Mouse (Mus musculus): Measurements from ENCODE around the gene Unc45a. TPM values are rescaled to one million over a fixed set of nuclear protein-coding genes. Genes with fewer than 3 reads are reported as not detected.

The Unc45a gene
- polyA plus RNA-seq, 1 experiment from 2014 or later: 34.7 TPM

DNA sequence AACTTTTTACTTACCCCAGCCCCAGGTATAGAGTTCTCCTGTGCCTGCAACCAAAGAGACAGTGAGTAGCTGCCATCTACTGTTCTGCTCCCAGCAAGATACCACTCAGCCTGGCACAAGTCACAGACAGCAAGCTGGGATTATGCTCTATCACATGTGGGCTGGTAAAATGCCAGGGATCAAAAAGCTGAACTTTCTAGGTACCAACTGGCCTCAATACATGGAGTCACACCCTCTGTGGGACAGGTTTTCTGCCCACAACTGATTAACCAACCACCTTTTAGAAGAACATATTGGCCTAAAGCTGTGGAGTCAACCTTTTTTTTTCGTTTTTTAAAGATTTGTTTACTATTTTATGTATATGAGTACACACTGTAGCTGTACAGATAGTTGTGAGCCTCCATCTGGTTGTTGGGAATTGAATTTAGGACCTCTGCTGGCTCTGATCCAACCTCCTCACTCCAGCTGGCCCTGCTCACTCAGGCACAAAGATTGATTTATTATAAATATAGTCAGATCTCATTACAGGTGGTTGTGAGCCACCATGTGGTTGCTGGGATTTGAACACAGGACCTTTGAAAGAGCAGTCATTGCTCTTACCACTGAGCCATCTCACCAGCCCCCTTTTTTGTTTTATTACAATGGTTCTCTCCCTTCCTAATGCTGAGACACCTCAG, 23.2 kb downstream of the Unc45a start:
- no peak overlapping the region for H3K4me2 ChIP-seq (ENCODE audit: low read depth, severe bottlenecking)
- ATAC-seq (ENCODE audit: insufficient number of reproducible peaks, low FRiP score, low TSS enrichment, low read depth): no peak
- no peaks in the 10 kb centered on the region for H3K27me3 ChIP-seq (ENCODE audit: control insufficient read depth, insufficient read depth, low read length)
- 70% methylated on average over 1 of the region's 1 CpGs for WGBS
- H3K4me3 ChIP-seq (ENCODE audit: low read depth, low read length): no peak overlapping the region
- no peaks in the 10 kb centered on the region for H3K4me1 ChIP-seq (ENCODE audit: control insufficient read depth, insufficient read depth, low read length)
- peaks cover 21% of the 10 kb centered on the region for H3K36me3 ChIP-seq (ENCODE audit: control insufficient read depth, insufficient read depth, low read length)
- no peaks in the 10 kb centered on the region for H3K9me3 ChIP-seq (ENCODE audit: control insufficient read depth, low read length)
- DNase-seq (ENCODE audit: low spot score): no peak
- H3K9ac ChIP-seq (ENCODE audit: low read length): no peak overlapping the region
- no peak overlapping the region for H3K27ac ChIP-seq (replicated peaks; ENCODE audit: low read depth, low read length)

DNA sequence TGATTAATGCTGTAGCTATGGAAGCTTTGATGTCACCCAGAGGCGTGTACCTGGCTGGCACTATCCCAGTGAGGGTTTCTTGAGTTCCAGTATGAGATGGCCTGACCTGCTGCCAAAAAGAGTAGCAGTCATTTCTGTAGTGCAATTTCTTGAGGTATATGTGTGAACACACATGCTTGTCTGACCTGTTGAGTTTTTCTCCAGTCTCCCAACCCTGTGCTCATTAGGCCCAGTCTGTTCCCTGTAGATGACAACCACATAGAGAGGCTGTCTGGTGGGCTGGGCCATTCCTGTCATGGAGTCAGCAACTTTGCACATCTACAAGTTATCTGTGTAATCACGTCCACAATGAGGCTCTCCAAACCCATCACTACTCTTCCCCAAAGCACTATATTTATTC, 25.1 kb downstream of the Unc45a start:
- ATAC-seq (ENCODE audit: insufficient number of reproducible peaks, low FRiP score, low TSS enrichment, low read depth) (no peak), DNase-seq (ENCODE audit: low spot score) (no peak)
- Histone ChIP-seq H3K4me2 (ENCODE audit: low read depth, severe bottlenecking) (no peak overlapping the region), H3K27me3 (ENCODE audit: control insufficient read depth, insufficient read depth, low read length) (no peaks in the 10 kb centered on the region), H3K36me3 (ENCODE audit: control insufficient read depth, insufficient read depth, low read length) (peaks cover 27% of the 10 kb centered on the region), H3K4me3 (ENCODE audit: low read depth, low read length) (no peak overlapping the region), H3K9me3 (ENCODE audit: control insufficient read depth, low read length) (no peaks in the 10 kb centered on the region), H3K9ac (ENCODE audit: low read length) (no peak overlapping the region), H3K4me1 (ENCODE audit: control insufficient read depth, insufficient read depth, low read length) (no peaks in the 10 kb centered on the region), H3K27ac (replicated peaks; ENCODE audit: low read depth, low read length) (no peak overlapping the region)
- 84% methylated on average over 2 of the region's 2 CpGs for WGBS

DNA sequence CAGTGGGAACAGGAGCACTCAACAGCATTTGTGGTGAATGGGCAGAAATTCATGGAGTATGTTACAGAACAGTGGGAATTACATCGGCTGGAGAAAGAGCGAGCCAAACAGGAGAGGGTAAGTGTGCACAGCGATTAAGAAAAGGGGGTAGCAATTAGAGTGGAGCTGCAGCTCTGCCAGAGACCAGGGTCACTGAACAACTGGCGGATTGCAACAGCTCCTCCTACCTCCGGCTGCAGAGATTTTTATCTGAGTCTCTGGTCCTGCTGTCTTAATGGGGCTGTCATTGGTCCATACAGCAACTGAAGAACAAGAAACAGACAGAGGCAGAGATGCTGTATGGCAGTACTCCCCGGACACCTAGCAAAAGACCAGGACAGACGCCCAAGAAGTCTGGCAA, 30.0 kb downstream of the Unc45a start:
- ATAC-seq (ENCODE audit: insufficient number of reproducible peaks, low FRiP score, low TSS enrichment, low read depth): no peak
- WGBS: 83% methylated on average over 7 of the region's 7 CpGs
- Histone ChIP-seq H3K36me3 (ENCODE audit: control insufficient read depth, insufficient read depth, low read length) (peaks cover 40% of the 10 kb centered on the region), H3K4me3 (ENCODE audit: low read depth, low read length) (no peak overlapping the region), H3K9me3 (ENCODE audit: control insufficient read depth, low read length) (no peaks in the 10 kb centered on the region), H3K9ac (ENCODE audit: low read length) (no peak overlapping the region), H3K4me2 (ENCODE audit: low read depth, severe bottlenecking) (no peak overlapping the region), H3K27ac (replicated peaks; ENCODE audit: low read depth, low read length) (no peak overlapping the region), H3K4me1 (ENCODE audit: control insufficient read depth, insufficient read depth, low read length) (no peaks in the 10 kb centered on the region), H3K27me3 (ENCODE audit: control insufficient read depth, insufficient read depth, low read length) (no peaks in the 10 kb centered on the region)
- no peak for DNase-seq (ENCODE audit: low spot score)

- ATAC-seq (ENCODE audit: insufficient number of reproducible peaks, low FRiP score, low TSS enrichment, low read depth) (no peak), DNase-seq (ENCODE audit: low spot score) (no peak)
- H3K27ac ChIP-seq (replicated peaks; ENCODE audit: low read depth, low read length): no peak overlapping the region
- peaks cover 34% of the 10 kb centered on the region for H3K36me3 ChIP-seq (ENCODE audit: control insufficient read depth, insufficient read depth, low read length)
- no peak overlapping the region for H3K4me3 ChIP-seq (ENCODE audit: low read depth, low read length)
- H3K4me2 ChIP-seq (ENCODE audit: low read depth, severe bottlenecking): no peak overlapping the region
- no peaks in the 10 kb centered on the region for H3K9me3 ChIP-seq (ENCODE audit: control insufficient read depth, low read length)
- H3K27me3 ChIP-seq (ENCODE audit: control insufficient read depth, insufficient read depth, low read length): no peaks in the 10 kb centered on the region
- no peaks in the 10 kb centered on the region for H3K4me1 ChIP-seq (ENCODE audit: control insufficient read depth, insufficient read depth, low read length)
- H3K9ac ChIP-seq (ENCODE audit: low read length): no peak overlapping the region
- WGBS: 88% methylated on average over 3 of the region's 3 CpGs
Observed at GRCm38 (mm10) chr7:80307766-80308165, 33.0 kb downstream of the Unc45a start.

DNA sequence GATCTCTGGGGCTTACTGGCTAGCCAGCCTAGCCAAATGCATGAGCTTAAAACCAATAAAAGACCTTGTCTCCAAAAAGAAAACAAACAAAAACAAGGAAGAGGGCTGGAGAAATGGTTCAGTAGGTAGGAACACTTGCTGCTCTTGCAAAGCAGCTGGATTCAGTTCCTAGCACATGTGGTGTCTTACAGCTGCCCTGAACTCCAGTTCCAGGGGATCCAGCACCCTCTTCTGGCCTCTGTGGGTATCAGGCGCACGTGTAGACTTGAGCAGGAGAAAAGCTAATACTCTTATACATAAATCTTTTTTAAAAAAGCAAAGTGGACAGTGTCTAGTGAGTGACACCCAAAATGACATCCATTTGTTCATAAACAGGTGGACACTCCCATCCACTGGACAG, 39.3 kb downstream of the Unc45a start:
- no peaks in the 10 kb centered on the region for H3K4me1 ChIP-seq (ENCODE audit: control insufficient read depth, insufficient read depth, low read length)
- no peaks in the 10 kb centered on the region for H3K9me3 ChIP-seq (ENCODE audit: control insufficient read depth, low read length)
- WGBS: 83% methylated on average over 2 of the region's 2 CpGs
- no peak overlapping the region for H3K27ac ChIP-seq (replicated peaks; ENCODE audit: low read depth, low read length)
- H3K9ac ChIP-seq (ENCODE audit: low read length): no peak overlapping the region
- no peak overlapping the region for H3K4me3 ChIP-seq (ENCODE audit: low read depth, low read length)
- peaks cover 22% of the 10 kb centered on the region for H3K36me3 ChIP-seq (ENCODE audit: control insufficient read depth, insufficient read depth, low read length)
- ATAC-seq (ENCODE audit: insufficient number of reproducible peaks, low FRiP score, low TSS enrichment, low read depth): no peak
- no peak for DNase-seq (ENCODE audit: low spot score)
- no peak overlapping the region for H3K4me2 ChIP-seq (ENCODE audit: low read depth, severe bottlenecking)
- no peaks in the 10 kb centered on the region for H3K27me3 ChIP-seq (ENCODE audit: control insufficient read depth, insufficient read depth, low read length)

- no peak for ATAC-seq (ENCODE audit: insufficient number of reproducible peaks, low FRiP score, low TSS enrichment, low read depth)
- peaks cover 14% of the 10 kb centered on the region for H3K36me3 ChIP-seq (ENCODE audit: control insufficient read depth, insufficient read depth, low read length)
Observed at GRCm38 (mm10) chr7:80299568-80299967, 41.2 kb downstream of the Unc45a start.

GRCm38 (mm10) chr7:80298754-80299153, 42.1 kb downstream of the Unc45a start:
- DNase-seq (ENCODE audit: low spot score): no peak
- Histone ChIP-seq H3K9ac (ENCODE audit: low read length) (no peak overlapping the region), H3K27ac (replicated peaks; ENCODE audit: low read depth, low read length) (no peak overlapping the region), H3K4me3 (ENCODE audit: low read depth, low read length) (no peak overlapping the region), H3K27me3 (ENCODE audit: control insufficient read depth, insufficient read depth, low read length) (no peaks in the 10 kb centered on the region), H3K9me3 (ENCODE audit: control insufficient read depth, low read length) (no peaks in the 10 kb centered on the region), H3K4me2 (ENCODE audit: low read depth, severe bottlenecking) (no peak overlapping the region), H3K36me3 (ENCODE audit: control insufficient read depth, insufficient read depth, low read length) (peaks cover 14% of the 10 kb centered on the region), H3K4me1 (ENCODE audit: control insufficient read depth, insufficient read depth, low read length) (no peaks in the 10 kb centered on the region)
- 93% methylated on average over 4 of the region's 4 CpGs for WGBS
- ATAC-seq (ENCODE audit: insufficient number of reproducible peaks, low FRiP score, low TSS enrichment, low read depth): no peak

More at GRCm38 (mm10) chr7:80299568-80299967, 41.2 kb downstream of the Unc45a start:
- Histone ChIP-seq H3K27me3 (ENCODE audit: control insufficient read depth, insufficient read depth, low read length) (no peaks in the 10 kb centered on the region), H3K9me3 (ENCODE audit: control insufficient read depth, low read length) (no peaks in the 10 kb centered on the region), H3K4me2 (ENCODE audit: low read depth, severe bottlenecking) (no peak overlapping the region), H3K9ac (ENCODE audit: low read length) (no peak overlapping the region), H3K4me3 (ENCODE audit: low read depth, low read length) (no peak overlapping the region), H3K4me1 (ENCODE audit: control insufficient read depth, insufficient read depth, low read length) (no peaks in the 10 kb centered on the region), H3K27ac (replicated peaks; ENCODE audit: low read depth, low read length) (no peak overlapping the region)
- WGBS: 92% methylated on average over 3 of the region's 3 CpGs
- no peak for DNase-seq (ENCODE audit: low spot score)

DNA sequence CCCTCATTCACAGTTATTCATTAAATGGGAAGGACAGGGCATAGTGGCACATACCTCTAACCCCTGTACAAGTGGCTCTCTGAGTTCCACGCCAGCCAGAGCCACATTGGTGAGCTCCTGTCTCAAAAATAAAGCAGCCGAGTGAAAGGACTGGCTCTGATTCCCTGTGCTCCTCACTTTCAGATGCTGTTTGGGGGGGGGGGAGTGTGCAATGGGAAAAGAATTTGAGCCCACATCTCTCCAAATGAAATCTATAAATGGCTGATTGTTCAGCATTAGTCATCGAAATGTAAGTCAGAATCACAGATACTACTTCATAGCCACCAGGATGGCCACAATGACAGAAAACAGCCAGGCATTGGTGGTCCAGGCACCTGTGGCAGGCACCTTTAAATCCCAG, 43.8 kb downstream of the Unc45a start:
- no peak for DNase-seq (ENCODE audit: low spot score)
- H3K9ac ChIP-seq (ENCODE audit: low read length): no peak overlapping the region
- H3K4me1 ChIP-seq (ENCODE audit: control insufficient read depth, insufficient read depth, low read length): no peaks in the 10 kb centered on the region
- peaks cover 7% of the 10 kb centered on the region for H3K36me3 ChIP-seq (ENCODE audit: control insufficient read depth, insufficient read depth, low read length)
- no peak overlapping the region for H3K27ac ChIP-seq (replicated peaks; ENCODE audit: low read depth, low read length)
- H3K4me2 ChIP-seq (ENCODE audit: low read depth, severe bottlenecking): no peak overlapping the region
- no peak for ATAC-seq (ENCODE audit: insufficient number of reproducible peaks, low FRiP score, low TSS enrichment, low read depth)
- H3K9me3 ChIP-seq (ENCODE audit: control insufficient read depth, low read length): no peaks in the 10 kb centered on the region
- no peaks in the 10 kb centered on the region for H3K27me3 ChIP-seq (ENCODE audit: control insufficient read depth, insufficient read depth, low read length)
- H3K4me3 ChIP-seq (ENCODE audit: low read depth, low read length): no peak overlapping the region
- WGBS: 94% methylated on average over 3 of the region's 3 CpGs

DNA sequence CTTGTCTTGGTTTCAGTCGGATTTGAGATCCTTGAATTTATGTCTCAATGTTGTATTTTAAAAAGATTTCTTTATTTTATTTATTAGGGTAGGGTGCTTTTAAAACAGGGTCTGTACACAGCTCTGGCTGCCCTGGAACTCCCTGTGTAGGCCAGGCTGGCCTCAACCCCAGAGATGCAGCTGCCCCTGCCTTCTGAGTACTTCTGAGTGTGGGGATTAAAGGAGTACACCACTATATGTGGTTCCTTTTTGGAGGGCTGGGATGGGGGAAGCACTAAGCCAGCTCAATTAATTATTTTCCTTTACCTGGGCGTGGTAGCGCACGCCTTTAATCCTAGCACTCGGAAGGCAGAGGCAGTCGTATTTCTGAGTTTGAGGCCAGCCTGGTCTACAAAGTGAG, 44.3 kb downstream of the Unc45a start:
- Histone ChIP-seq H3K36me3 (ENCODE audit: control insufficient read depth, insufficient read depth, low read length) (peaks cover 4% of the 10 kb centered on the region), H3K4me3 (ENCODE audit: low read depth, low read length) (no peak overlapping the region), H3K9ac (ENCODE audit: low read length) (no peak overlapping the region), H3K27ac (replicated peaks; ENCODE audit: low read depth, low read length) (no peak overlapping the region), H3K4me2 (ENCODE audit: low read depth, severe bottlenecking) (no peak overlapping the region), H3K9me3 (ENCODE audit: control insufficient read depth, low read length) (no peaks in the 10 kb centered on the region), H3K27me3 (ENCODE audit: control insufficient read depth, insufficient read depth, low read length) (no peaks in the 10 kb centered on the region), H3K4me1 (ENCODE audit: control insufficient read depth, insufficient read depth, low read length) (no peaks in the 10 kb centered on the region)
- DNase-seq (ENCODE audit: low spot score) (no peak), ATAC-seq (ENCODE audit: insufficient number of reproducible peaks, low FRiP score, low TSS enrichment, low read depth) (no peak)
- WGBS: 96% methylated on average over 6 of the region's 6 CpGs

Data from limb, embryonic 11.5 days (tissue).